Mouse (Mus musculus): Measurements from ENCODE around the gene Zfpm1. TPM values are rescaled to one million over a fixed set of nuclear protein-coding genes. Genes with fewer than 3 reads are reported as not detected.
A peak's percentile ranks its signal among the peaks of the same experiment; 100 is the strongest.

The Zfpm1 gene
- polyA plus RNA-seq, 1 experiment, result 5.8 TPM

- no peak for TF ChIP-seq CTCF (IDR thresholded peaks at IDR 0.05; ENCODE audit: low read depth, low read length)
- TF ChIP-seq POLR2A (IDR thresholded peaks at IDR 0.05; ENCODE audit: borderline replicate concordance, low read depth, low read length), result no peak
- Histone ChIP-seq H3K4me1 (ENCODE audit: control insufficient read depth, insufficient read depth, low read length) (no peaks in the 10 kb centered on the region), H3K27ac (ENCODE audit: insufficient read depth, low read depth, low read length) (no peak overlapping the region)
Measured at GRCm38 (mm10) chr8:122306660-122307399, 24.9 kb downstream of the Zfpm1 start.

GRCm38 (mm10) chr8:122307836-122308235 is 25.9 kb downstream of the Zfpm1 start:
- Histone ChIP-seq H3K27ac (ENCODE audit: insufficient read depth, low read depth, low read length) (no peak overlapping the region), H3K4me3 (ENCODE audit: insufficient read depth, low read length) (no peak overlapping the region), H3K4me1 (ENCODE audit: control insufficient read depth, insufficient read depth, low read length) (no peaks in the 10 kb centered on the region)
- TF ChIP-seq CTCF (IDR thresholded peaks at IDR 0.05; ENCODE audit: low read depth, low read length), result no peak
- no peak for TF ChIP-seq POLR2A (IDR thresholded peaks at IDR 0.05; ENCODE audit: borderline replicate concordance, low read depth, low read length)

More at GRCm38 (mm10) chr8:122306660-122307399, 24.9 kb downstream of the Zfpm1 start:
- no peak overlapping the region for H3K4me3 ChIP-seq (ENCODE audit: insufficient read depth, low read length)

GRCm38 (mm10) chr8:122309272-122309671 is 27.3 kb downstream of the Zfpm1 start:
- no peak overlapping the region for H3K27ac ChIP-seq (ENCODE audit: insufficient read depth, low read depth, low read length)
- peaks cover under 1% of the 10 kb centered on the region for H3K4me1 ChIP-seq (ENCODE audit: control insufficient read depth, insufficient read depth, low read length)
- TF ChIP-seq POLR2A (IDR thresholded peaks at IDR 0.05; ENCODE audit: borderline replicate concordance, low read depth, low read length) (no peak), CTCF (IDR thresholded peaks at IDR 0.05; ENCODE audit: low read depth, low read length) (no peak)
- no peak overlapping the region for H3K4me3 ChIP-seq (ENCODE audit: insufficient read depth, low read length)

- H3K27ac ChIP-seq (ENCODE audit: insufficient read depth, low read depth, low read length), result no peak overlapping the region
- H3K4me1 ChIP-seq (ENCODE audit: control insufficient read depth, insufficient read depth, low read length), result peaks cover 13% of the 10 kb centered on the region
- H3K4me3 ChIP-seq (ENCODE audit: insufficient read depth, low read length), result no peak overlapping the region
- TF ChIP-seq CTCF (IDR thresholded peaks at IDR 0.05; ENCODE audit: low read depth, low read length), result no peak
Measured at GRCm38 (mm10) chr8:122311115-122311514, 29.2 kb downstream of the Zfpm1 start.

- H3K4me3 ChIP-seq (ENCODE audit: insufficient read depth, low read length), result no peak overlapping the region
- H3K4me1 ChIP-seq (ENCODE audit: control insufficient read depth, insufficient read depth, low read length), result peaks cover 14% of the 10 kb centered on the region
- H3K27ac ChIP-seq (ENCODE audit: insufficient read depth, low read depth, low read length), result no peak overlapping the region
- TF ChIP-seq POLR2A (IDR thresholded peaks at IDR 0.05; ENCODE audit: borderline replicate concordance, low read depth, low read length) (no peak), CTCF (IDR thresholded peaks at IDR 0.05; ENCODE audit: low read depth, low read length) (no peak)
Measured at GRCm38 (mm10) chr8:122312553-122312952, 30.6 kb downstream of the Zfpm1 start.

GRCm38 (mm10) chr8:122313310-122313709 is 31.4 kb downstream of the Zfpm1 start:
- Histone ChIP-seq H3K27ac (ENCODE audit: insufficient read depth, low read depth, low read length) (no peak overlapping the region), H3K4me1 (ENCODE audit: control insufficient read depth, insufficient read depth, low read length) (peaks cover 22% of the 10 kb centered on the region)
- TF ChIP-seq POLR2A (IDR thresholded peaks at IDR 0.05; ENCODE audit: borderline replicate concordance, low read depth, low read length) (no peak), CTCF (IDR thresholded peaks at IDR 0.05; ENCODE audit: low read depth, low read length) (no peak)

GRCm38 (mm10) chr8:122314899-122315496 is 33.1 kb downstream of the Zfpm1 start:
- TF ChIP-seq CTCF (IDR thresholded peaks at IDR 0.05; ENCODE audit: low read depth, low read length) (no peak; the same call in 1 of the 2 replicates), POLR2A (IDR thresholded peaks at IDR 0.05; ENCODE audit: borderline replicate concordance, low read depth, low read length) (no peak)
- Histone ChIP-seq H3K4me3 (ENCODE audit: insufficient read depth, low read length) (peak overlapping the region; percentile 48), H3K4me1 (ENCODE audit: control insufficient read depth, insufficient read depth, low read length) (peaks cover 24% of the 10 kb centered on the region), H3K27ac (ENCODE audit: insufficient read depth, low read depth, low read length) (peak overlapping the region; percentile 76)

More at GRCm38 (mm10) chr8:122313310-122313709, 31.4 kb downstream of the Zfpm1 start:
- H3K4me3 ChIP-seq (ENCODE audit: insufficient read depth, low read length), result no peak overlapping the region

GRCm38 (mm10) chr8:122316402-122316801 is 34.5 kb downstream of the Zfpm1 start:
- no peak overlapping the region for H3K4me3 ChIP-seq (ENCODE audit: insufficient read depth, low read length)
- H3K4me1 ChIP-seq (ENCODE audit: control insufficient read depth, insufficient read depth, low read length), result peaks cover 24% of the 10 kb centered on the region
- no peak overlapping the region for H3K27ac ChIP-seq (ENCODE audit: insufficient read depth, low read depth, low read length)
- TF ChIP-seq CTCF (IDR thresholded peaks at IDR 0.05; ENCODE audit: low read depth, low read length), result no peak
- no peak for TF ChIP-seq POLR2A (IDR thresholded peaks at IDR 0.05; ENCODE audit: borderline replicate concordance, low read depth, low read length)

- peaks cover 24% of the 10 kb centered on the region for H3K4me1 ChIP-seq (ENCODE audit: control insufficient read depth, insufficient read depth, low read length)
- TF ChIP-seq CTCF (IDR thresholded peaks at IDR 0.05; ENCODE audit: low read depth, low read length) (no peak), POLR2A (IDR thresholded peaks at IDR 0.05; ENCODE audit: borderline replicate concordance, low read depth, low read length) (no peak)
- H3K27ac ChIP-seq (ENCODE audit: insufficient read depth, low read depth, low read length), result no peak overlapping the region
- no peak overlapping the region for H3K4me3 ChIP-seq (ENCODE audit: insufficient read depth, low read length)
Measured at GRCm38 (mm10) chr8:122317918-122318475, 36.1 kb downstream of the Zfpm1 start.

Data from bone marrow macrophage, adult 2 months (primary cell).